Mouse (Mus musculus) adipocyte (in vitro differentiated cells): ENCODE measurements around the gene Pkd1l1.
A peak's percentile ranks its signal among the peaks of the same experiment; 100 is the strongest.

ENCODE experiments used
- DNase-seq: peaks from one replicate; pipeline ENCODE4 v3.0.0-alpha.2; 2016; ENCODE audit warnings: low spot score

Gene Pkd1l1

GRCm38 (mm10) chr11:8936431-8937110 is 36.5 kb downstream of the Pkd1l1 start:
- no peak for DNase-seq

GRCm38 (mm10) chr11:8916081-8916671 is 56.9 kb downstream of the Pkd1l1 start:
- DNase-seq = no peak

- DNase-seq = no peak
These were observed 90.3 kb downstream of the Pkd1l1 start for GRCm38 (mm10) chr11:8882793-8883192.

- DNase-seq = no peak
These were observed 91.5 kb downstream of the Pkd1l1 start for GRCm38 (mm10) chr11:8881521-8881920.

- DNase-seq = no peak
These were observed 103.0 kb downstream of the Pkd1l1 start for GRCm38 (mm10) chr11:8870115-8870514.

GRCm38 (mm10) chr11:8866021-8866420 is 107.0 kb downstream of the Pkd1l1 start:
- DNase-seq = no peak

- no peak for DNase-seq
These were observed 109.0 kb downstream of the Pkd1l1 start for GRCm38 (mm10) chr11:8863955-8864675.

- DNase-seq = no peak
These were observed 110.6 kb downstream of the Pkd1l1 start for GRCm38 (mm10) chr11:8862426-8862825.

GRCm38 (mm10) chr11:8861978-8862377 is 111.1 kb downstream of the Pkd1l1 start:
- DNase-seq = no peak

- peak; percentile 9 for DNase-seq
These were observed 112.2 kb downstream of the Pkd1l1 start for GRCm38 (mm10) chr11:8860878-8861277.

GRCm38 (mm10) chr11:8859868-8860267 is 113.2 kb downstream of the Pkd1l1 start:
- peak; percentile 86 for DNase-seq

- DNase-seq = no peak
These were observed 114.0 kb downstream of the Pkd1l1 start for GRCm38 (mm10) chr11:8859041-8859440.

GRCm38 (mm10) chr11:8856125-8856524 is 116.9 kb downstream of the Pkd1l1 start:
- DNase-seq = no peak

GRCm38 (mm10) chr11:8848049-8848448 is 125.0 kb downstream of the Pkd1l1 start:
- no peak for DNase-seq

GRCm38 (mm10) chr11:8847627-8848026 is 125.4 kb downstream of the Pkd1l1 start:
- DNase-seq = no peak

GRCm38 (mm10) chr11:8836176-8836575 is 136.9 kb downstream of the Pkd1l1 start:
- DNase-seq = no peak

GRCm38 (mm10) chr11:8834121-8834520 is 138.9 kb downstream of the Pkd1l1 start:
- DNase-seq = no peak

- DNase-seq = no peak
These were observed 142.5 kb downstream of the Pkd1l1 start for GRCm38 (mm10) chr11:8830551-8830950.

- DNase-seq = no peak
These were observed 143.5 kb downstream of the Pkd1l1 start for GRCm38 (mm10) chr11:8829561-8829960.

GRCm38 (mm10) chr11:8828836-8829526 is 144.1 kb downstream of the Pkd1l1 start:
- DNase-seq = no peak

GRCm38 (mm10) chr11:8826609-8827008 is 146.5 kb downstream of the Pkd1l1 start:
- peak; percentile 46 for DNase-seq

GRCm38 (mm10) chr11:8826046-8826445 is 147.0 kb downstream of the Pkd1l1 start:
- no peak for DNase-seq

- DNase-seq = no peak
These were observed 147.7 kb downstream of the Pkd1l1 start for GRCm38 (mm10) chr11:8825413-8825812.
